Comparison of ENCODE assay signal across 8 mouse cellular contexts in genomic region chr10:59616522-59616921, GRCm38 (mm10). TPM values are rescaled to one million over a fixed set of nuclear protein-coding genes. Genes with fewer than 3 reads are reported as not detected.
DNase-seq lines count a peak whose midpoint lies in the region; ATAC-seq and TF ChIP-seq lines count a peak whose summit lies in the region.

Gene Mcu (minus strand): TSS chr10:59616692.

- no peaks in the 10 kb centered on the region for H3K27me3 ChIP-seq in forebrain, embryonic 16.5 days (replicated peaks; ENCODE audit: control insufficient read depth, insufficient read depth, low read length)
- no peaks in the 10 kb centered on the region for H3K27me3 ChIP-seq in lung, embryonic 15.5 days

- peak; percentile 100 for ATAC-seq in forebrain, embryonic 16.5 days
- ATAC-seq in lung, embryonic 15.5 days (ENCODE audit: borderline replicate concordance, extremely low read depth, low FRiP score, low TSS enrichment): peak; percentile 99

- H3K4me1 ChIP-seq in ES-E14 (ENCODE audit: control insufficient read depth in 2 of 2, insufficient read depth in 2 of 2, low read length in 2 of 2, poor library complexity in 1 of 2): 0 out of 4 replicates have a peak, but pooled peaks cover 2 to 4% of the 10 kb centered on the region in 2 experiments
- peaks cover 21% of the 10 kb centered on the region for H3K4me1 ChIP-seq in forebrain, embryonic 16.5 days (replicated peaks; ENCODE audit: control insufficient read depth, insufficient read depth, low read length)
- H3K4me1 ChIP-seq in lung, embryonic 15.5 days: peaks cover 18% of the 10 kb centered on the region

- H3K4me2 ChIP-seq in forebrain, embryonic 16.5 days (ENCODE audit: low read length): peak within 1 kb of the TSS; percentile 78
- H3K4me2 ChIP-seq in lung, embryonic 15.5 days: peak within 1 kb of the TSS; percentile 82

- peak within 1 kb of the TSS; percentile 87 to 94 for H3K4me3 ChIP-seq in ES-E14 (ENCODE audit: insufficient read depth in 1 of 2, low read depth in 1 of 2, low read length in 2 of 2, poor library complexity in 1 of 2, severe bottlenecking in 1 of 2)
- peak within 1 kb of the TSS; percentile 92 for H3K4me3 ChIP-seq in forebrain, embryonic 16.5 days (replicated peaks; ENCODE audit: low read length)
- H3K4me3 ChIP-seq in lung, embryonic 15.5 days: peak within 1 kb of the TSS; percentile 73

- no peak within 1 kb of the TSS for H3K27ac ChIP-seq in ES-E14 (ENCODE audit: insufficient read depth, low read depth, low read length, poor library complexity, severe bottlenecking)
- H3K27ac ChIP-seq in forebrain, embryonic 16.5 days (ENCODE audit: low read length): peak within 1 kb of the TSS; percentile 85
- H3K27ac ChIP-seq in lung, embryonic 15.5 days: peak within 1 kb of the TSS; percentile 79

- DNase-seq in ES-E14 (ENCODE audit: low read depth, low spot score): peak; percentile 91
- DNase-seq in cerebellum, adult 11-12 months: peak; percentile 97
- peak; percentile 98 for DNase-seq in heart, postnatal 4 days
- DNase-seq in layer of hippocampus, adult 8-10 months (ENCODE audit: low spot score in 2 of 2): peak; percentile 94 to 97
- peak; percentile 92 for DNase-seq in ovary, adult 18-20 months (ENCODE audit: low spot score)
- peak; percentile 94 for DNase-seq in thymus, postnatal 0 days (ENCODE audit: low spot score)

- in situ Hi-C loops in ES-E14 (cut with MboI; ENCODE audit: low sequenced_read_pairs in 2 of 2, unreplicated experiment in 2 of 2): no loop called here

- H3K36me3 ChIP-seq in ES-E14 (ENCODE audit: control insufficient read depth, insufficient read depth, low read length, poor library complexity, severe bottlenecking): no peaks in the 10 kb centered on the region
- H3K36me3 ChIP-seq in forebrain, embryonic 16.5 days (ENCODE audit: control insufficient read depth, insufficient read depth): no peaks in the 10 kb centered on the region
- no peaks in the 10 kb centered on the region for H3K36me3 ChIP-seq in lung, embryonic 15.5 days

- WGBS in forebrain, embryonic 16.5 days: 0% methylated on average over 31 of the region's 36 CpGs
- under 1% methylated on average over 36 of the region's 36 CpGs for WGBS in lung, embryonic 15.5 days

- peak within 1 kb of the TSS; percentile 89 for H3K9ac ChIP-seq in ES-E14 (ENCODE audit: insufficient read depth, low read depth, low read length, poor library complexity, severe bottlenecking)
- H3K9ac ChIP-seq in forebrain, embryonic 16.5 days (replicated peaks; ENCODE audit: low read depth, low read length): peak within 1 kb of the TSS; percentile 94
- peak within 1 kb of the TSS; percentile 75 for H3K9ac ChIP-seq in lung, embryonic 15.5 days

- H3K9me3 ChIP-seq in ES-E14 (ENCODE audit: control insufficient read depth, insufficient read depth, low read depth, low read length): no peaks in the 10 kb centered on the region
- no peaks in the 10 kb centered on the region for H3K9me3 ChIP-seq in forebrain, embryonic 16.5 days (ENCODE audit: control insufficient read depth, low read length)
- H3K9me3 ChIP-seq in lung, embryonic 15.5 days: no peaks in the 10 kb centered on the region

TF ChIP-seq in ES-E14, 5 proteins besides CTCF, POLR2A, EP300 and RAD21:
- TF ChIP-seq ZC3H11A (IDR thresholded peaks at IDR 0.05; ENCODE audit: borderline replicate concordance, low read depth, low read length): no peak
- TF ChIP-seq CHD2 (IDR thresholded peaks at IDR 0.05; ENCODE audit: low read depth, low read length): peak; percentile 63; the same call in 1 of the 2 replicates

RNA-seq across cellular contexts. Expression of gene Mcu, which starts in this region (rescaled TPM):
- 12.3 and 13.6 TPM in 2 replicates for total RNA-seq in ES-E14 (2012; rRNA removed)
- 26.3 and 27.3 TPM in 2 replicates for polyA plus RNA-seq in forebrain, embryonic 16.5 days (2015; fragmentation: Nextera tagmentation; extraction: Ambion mirVana)
- total RNA-seq in heart, postnatal 4 days (2021): 10 to 100 TPM; 27.9 to 32.6 TPM
- 10 to 100 TPM; 45.3 to 51.6 (median 47.1) TPM for total RNA-seq in layer of hippocampus, adult 8-10 months (2022)
- 29.9 and 30.8 TPM in 2 replicates for polyA plus RNA-seq in lung, embryonic 15.5 days (2015; fragmentation: Nextera tagmentation; extraction: Ambion mirVana)
- polyA plus RNA-seq in thymus, postnatal 0 days (2015; fragmentation: Nextera tagmentation; extraction: Ambion mirVana): 26.6 and 29.3 TPM in 2 replicates
